ENCODE assay signal across 8 mouse cellular contexts in genomic region chr16:90143416-90143759, GRCm38 (mm10). TPM values are rescaled to one million over a fixed set of nuclear protein-coding genes. Genes with fewer than 3 reads are reported as not detected.
A peak's percentile ranks its signal among the peaks of the same experiment; 100 is the strongest.
DNase-seq lines count a peak whose midpoint lies in the region; ATAC-seq lines count a peak whose summit lies in the region.

No protein-coding gene starts in this region.

- H3K27me3 ChIP-seq in heart, embryonic 16.5 days (ENCODE audit: control insufficient read depth, insufficient read depth, low read length), result no peaks in the 10 kb centered on the region
- no peaks in the 10 kb centered on the region for H3K27me3 ChIP-seq in hindbrain, embryonic 11.5 days (ENCODE audit: control insufficient read depth, insufficient read depth, low read length)
- H3K27me3 ChIP-seq in midbrain, embryonic 10.5 days (ENCODE audit: low read depth, poor library complexity, severe bottlenecking), result peaks cover 78% of the 10 kb centered on the region

- peaks cover 11% of the 10 kb centered on the region for H3K4me1 ChIP-seq in heart, embryonic 16.5 days (ENCODE audit: control insufficient read depth, insufficient read depth, low read length)
- no peaks in the 10 kb centered on the region for H3K4me1 ChIP-seq in hindbrain, embryonic 11.5 days (replicated peaks; ENCODE audit: control insufficient read depth, insufficient read depth, low read length)
- H3K4me1 ChIP-seq in midbrain, embryonic 10.5 days, result peaks cover 51% of the 10 kb centered on the region

- no peak for DNase-seq in heart, postnatal 14 days
- DNase-seq in MEL-GATA-1-ER (ENCODE audit: extremely low read depth, low read depth), result peak; percentile 50
- DNase-seq in hindbrain, embryonic 11.5 days (ENCODE audit: low spot score), result no peak
- DNase-seq in midbrain, embryonic 10.5 days (ENCODE audit: low spot score), result no peak
- DNase-seq in spleen, postnatal 14 days (ENCODE audit: low spot score in 2 of 2), result no peak
- DNase-seq in right cerebral cortex, postnatal 36 days (ENCODE audit: low spot score in 2 of 2), result no peak
- no peak for DNase-seq in cerebellum, adult 9-10 months

- intact Hi-C loops in heart, postnatal 14 days (cut with DNase I), result loop anchor here (5.0 kb wide), 1 partner anchor 71 kb away; no protein-coding TSS in a partner anchor

- no peak; the same call in 1 of the 2 replicates for ATAC-seq in heart, embryonic 16.5 days (replicated peaks; ENCODE audit: extremely low read depth, insufficient read depth, low FRiP score)
- ATAC-seq in hindbrain, embryonic 11.5 days (ENCODE audit: low FRiP score), result no peak

- H3K4me2 ChIP-seq in heart, embryonic 16.5 days (ENCODE audit: low read depth, low read length), result peak overlapping the region; percentile 99
- peak overlapping the region; percentile 86 for H3K4me2 ChIP-seq in hindbrain, embryonic 11.5 days (replicated peaks; ENCODE audit: low read depth, low read length)

- H3K9me3 ChIP-seq in heart, embryonic 16.5 days (replicated peaks; ENCODE audit: control insufficient read depth, low read length), result no peaks in the 10 kb centered on the region
- no peaks in the 10 kb centered on the region for H3K9me3 ChIP-seq in hindbrain, embryonic 11.5 days (ENCODE audit: control insufficient read depth, low read length)
- H3K9me3 ChIP-seq in midbrain, embryonic 10.5 days (replicated peaks), result no peaks in the 10 kb centered on the region

- H3K9ac ChIP-seq in heart, embryonic 16.5 days (ENCODE audit: low read length), result peak overlapping the region; percentile 86
- peak overlapping the region; percentile 72 for H3K9ac ChIP-seq in hindbrain, embryonic 11.5 days (ENCODE audit: low read depth, low read length)

- WGBS in heart, embryonic 16.5 days, result under 1% methylated on average over 21 of the region's 21 CpGs
- under 1% methylated on average over 21 of the region's 21 CpGs for WGBS in hindbrain, embryonic 11.5 days
- 0% methylated on average over 21 of the region's 21 CpGs for WGBS in midbrain, embryonic 10.5 days

- no peaks in the 10 kb centered on the region for H3K36me3 ChIP-seq in heart, embryonic 16.5 days (ENCODE audit: control insufficient read depth, insufficient read depth)
- no peaks in the 10 kb centered on the region for H3K36me3 ChIP-seq in hindbrain, embryonic 11.5 days (ENCODE audit: control insufficient read depth, insufficient read depth, low read length)
- no peaks in the 10 kb centered on the region for H3K36me3 ChIP-seq in midbrain, embryonic 10.5 days

- H3K4me3 ChIP-seq in heart, embryonic 16.5 days (ENCODE audit: low read length), result peak overlapping the region; percentile 87
- peak overlapping the region; percentile 71 for H3K4me3 ChIP-seq in hindbrain, embryonic 11.5 days (ENCODE audit: low read depth, low read length)
- peak overlapping the region; percentile 75 for H3K4me3 ChIP-seq in midbrain, embryonic 10.5 days

- peak overlapping the region; percentile 81 for H3K27ac ChIP-seq in heart, embryonic 16.5 days (ENCODE audit: low read length)
- peak overlapping the region; percentile 82 for H3K27ac ChIP-seq in hindbrain, embryonic 11.5 days (ENCODE audit: low read depth, low read length)
- H3K27ac ChIP-seq in midbrain, embryonic 10.5 days (replicated peaks), result peak overlapping the region; percentile 98

RNA-seq across cellular contexts. Expression of gene Tiam1, which starts 0.2 kb away (rescaled TPM):
- 6.9 and 9.4 TPM in 2 replicates for polyA plus RNA-seq in heart, embryonic 16.5 days (2015; fragmentation: Nextera tagmentation; extraction: Ambion mirVana)
- total RNA-seq in heart, postnatal 14 days (2021), result 1 to 10 TPM; 6.1 to 7.6 TPM
- polyA plus RNA-seq in hindbrain, embryonic 11.5 days (2014; fragmentation: Nextera tagmentation; extraction: Ambion mirVana), result 23.3 and 27.6 TPM in 2 replicates
- 13.8 and 13.9 TPM in 2 replicates for polyA plus RNA-seq in midbrain, embryonic 10.5 days (2016; fragmentation: Nextera tagmentation; extraction: Ambion mirVana)
